ENCODE assay signal across 27 mouse cellular contexts in the genomic region with DNA sequence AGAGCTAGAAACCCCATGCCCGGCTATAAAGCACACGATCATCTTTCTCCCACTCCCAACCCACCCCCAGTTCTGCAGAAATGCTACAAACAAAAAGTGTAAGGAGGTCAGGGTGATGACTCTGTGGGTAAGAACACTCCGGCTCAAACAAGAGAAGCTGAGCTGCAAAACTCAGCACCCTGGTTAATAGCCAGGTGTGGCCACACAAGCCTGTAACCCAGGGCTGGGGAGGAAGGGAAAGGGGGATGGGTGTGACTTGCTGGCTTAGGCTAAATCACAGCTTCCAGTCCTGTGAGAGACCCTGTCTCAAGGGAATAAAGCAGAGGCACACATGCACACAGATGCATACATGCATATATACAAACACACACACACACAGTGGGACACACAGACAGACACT.
DNase-seq lines count a peak whose midpoint lies in the region; ATAC-seq and TF ChIP-seq lines count a peak whose summit lies in the region.
"Had no signal": no experiment of that assay in that cellular context is flagged by ENCODE, and none has a peak within 500 bp of the region (broad histone marks: within the 10 kb centered on the region; RNA-seq: fewer than 3 reads in every experiment).

No protein-coding gene starts in this region.

- H3K4me2 ChIP-seq in kidney, embryonic 15.5 days = no peak overlapping the region
- H3K4me2 ChIP-seq in embryonic facial prominence, embryonic 13.5 days = no peak overlapping the region
- H3K4me2 ChIP-seq: hindbrain, embryonic 12.5 days; intestine, embryonic 15.5 days; limb, embryonic 13.5 days; liver, embryonic 11.5 days; lung, embryonic 15.5 days; midbrain, embryonic 12.5 days; neural tube, embryonic 13.5 days had no signal

- no peak overlapping the region for H3K27ac ChIP-seq in kidney, embryonic 15.5 days
- 0 out of 2 replicates have a peak overlapping the region, but pooled peaks have one; percentile 11 for H3K27ac ChIP-seq in embryonic facial prominence, embryonic 13.5 days
- H3K27ac ChIP-seq: forebrain, embryonic 10.5 days; hindbrain, embryonic 12.5 days; hindbrain, postnatal 0 days; intestine, embryonic 15.5 days; limb, embryonic 13.5 days; lung, embryonic 15.5 days; midbrain, embryonic 12.5 days; neural tube, embryonic 13.5 days had no signal

- H3K9me3 ChIP-seq in kidney, embryonic 15.5 days (replicated peaks) = no peaks in the 10 kb centered on the region
- H3K9me3 ChIP-seq in E14TG2a.4 (ENCODE audit: low read length) = no peaks in the 10 kb centered on the region
- no peaks in the 10 kb centered on the region for H3K9me3 ChIP-seq in embryonic facial prominence, embryonic 13.5 days
- H3K9me3 ChIP-seq: forebrain, embryonic 10.5 days; hindbrain, embryonic 12.5 days; intestine, embryonic 15.5 days; limb, embryonic 13.5 days; lung, embryonic 15.5 days; midbrain, embryonic 12.5 days; neural tube, embryonic 13.5 days had no signal

- H3K4me3 ChIP-seq in kidney, embryonic 15.5 days (replicated peaks) = no peak overlapping the region
- peak overlapping the region; percentile 13; the same call in 1 of the 2 replicates for H3K4me3 ChIP-seq in E14TG2a.4 (replicated peaks; ENCODE audit: low read length)
- H3K4me3 ChIP-seq in embryonic facial prominence, embryonic 13.5 days = no peak overlapping the region
- H3K4me3 ChIP-seq: forebrain, embryonic 10.5 days; hindbrain, embryonic 12.5 days; intestine, embryonic 15.5 days; limb, embryonic 13.5 days; lung, embryonic 15.5 days; midbrain, embryonic 12.5 days; neural tube, embryonic 13.5 days had no signal

- ATAC-seq in kidney, embryonic 15.5 days (replicated peaks; ENCODE audit: low FRiP score) = 0 out of 2 replicates have a peak, but pooled peaks have one; percentile 24
- ATAC-seq in embryonic facial prominence, embryonic 13.5 days (ENCODE audit: insufficient number of reproducible peaks, insufficient read depth, low FRiP score, low TSS enrichment, low read depth) = no peak
- ATAC-seq: CD4-positive, CD25-positive, alpha-beta regulatory T cell, adult 4 months; forebrain, postnatal 0 days; hindbrain, postnatal 0 days; intestine, embryonic 15.5 days had no signal

- peaks cover 30% of the 10 kb centered on the region for H3K4me1 ChIP-seq in kidney, embryonic 15.5 days
- peaks cover 84% of the 10 kb centered on the region for H3K4me1 ChIP-seq in E14TG2a.4 (replicated peaks; ENCODE audit: low read depth, low read length)
- peaks cover 33% of the 10 kb centered on the region for H3K4me1 ChIP-seq in embryonic facial prominence, embryonic 13.5 days

- H3K36me3 ChIP-seq in kidney, embryonic 15.5 days = no peaks in the 10 kb centered on the region
- H3K36me3 ChIP-seq in E14TG2a.4 (ENCODE audit: insufficient read depth, low read length) = no peaks in the 10 kb centered on the region
- H3K36me3 ChIP-seq in embryonic facial prominence, embryonic 13.5 days = no peaks in the 10 kb centered on the region
- H3K36me3 ChIP-seq: forebrain, embryonic 10.5 days; hindbrain, embryonic 12.5 days; intestine, embryonic 15.5 days; limb, embryonic 13.5 days; lung, embryonic 15.5 days; midbrain, embryonic 12.5 days; neural tube, embryonic 13.5 days had no signal

- no peak for TF ChIP-seq CTCF in E14TG2a.4 (conservative IDR thresholded peaks at IDR 0.05; ENCODE audit: low read length)

- no peak for DNase-seq in kidney, adult 9 months
- DNase-seq in NIH3T3 (ENCODE audit: low read depth) = peak; percentile 17
- DNase-seq in right cerebral cortex, adult 2 months (ENCODE audit: low spot score in 2 of 2) = no peak
- no peak for DNase-seq in lung, postnatal 14 days
- DNase-seq: adrenal gland, postnatal 36 days; cerebellum, adult 18-20 months; cerebellum, postnatal 10 days; forebrain, postnatal 0 days; gastrocnemius, postnatal 14 days; heart, postnatal 14 days; kidney, adult 8-10 months; layer of hippocampus, adult 9-11 months; lung, postnatal 36 days; thymus, adult 2 months had no signal

- 32% methylated on average over 3 of the region's 3 CpGs for WGBS in kidney, embryonic 15.5 days
- WGBS in embryonic facial prominence, embryonic 13.5 days = 30% methylated on average over 3 of the region's 3 CpGs

- no peaks in the 10 kb centered on the region for H3K27me3 ChIP-seq in kidney, embryonic 15.5 days
- H3K27me3 ChIP-seq in E14TG2a.4 (ENCODE audit: insufficient read depth, low read length) = no peaks in the 10 kb centered on the region
- H3K27me3 ChIP-seq in embryonic facial prominence, embryonic 13.5 days = no peaks in the 10 kb centered on the region
- H3K27me3 ChIP-seq: hindbrain, embryonic 12.5 days; intestine, embryonic 15.5 days; limb, embryonic 13.5 days; lung, embryonic 15.5 days; midbrain, embryonic 12.5 days; neural tube, embryonic 13.5 days had no signal

- H3K9ac ChIP-seq in kidney, embryonic 15.5 days = no peak overlapping the region
- no peak overlapping the region for H3K9ac ChIP-seq in embryonic facial prominence, embryonic 13.5 days
- H3K9ac ChIP-seq: forebrain, postnatal 0 days; hindbrain, embryonic 12.5 days; intestine, embryonic 15.5 days; limb, embryonic 13.5 days; lung, embryonic 15.5 days; midbrain, embryonic 12.5 days; neural tube, embryonic 13.5 days had no signal
